Mouse (Mus musculus) naive thymus-derived CD4-positive, alpha-beta T cell, adult 5 months (primary cell): ENCODE results near the gene G6pd2. TPM values are rescaled to one million over a fixed set of nuclear protein-coding genes. Genes with fewer than 3 reads are reported as not detected.

Experiments used
- polyA plus RNA-seq: library from polyadenylated mRNA; unstranded; fragments of 100-300 nt; shearing (Covaris generic); gene quantifications from one replicate; pipeline ENCODE4 v1.2.1, GENCODE M21; 2017

Gene G6pd2
- polyA plus RNA-seq = not detected

DNA sequence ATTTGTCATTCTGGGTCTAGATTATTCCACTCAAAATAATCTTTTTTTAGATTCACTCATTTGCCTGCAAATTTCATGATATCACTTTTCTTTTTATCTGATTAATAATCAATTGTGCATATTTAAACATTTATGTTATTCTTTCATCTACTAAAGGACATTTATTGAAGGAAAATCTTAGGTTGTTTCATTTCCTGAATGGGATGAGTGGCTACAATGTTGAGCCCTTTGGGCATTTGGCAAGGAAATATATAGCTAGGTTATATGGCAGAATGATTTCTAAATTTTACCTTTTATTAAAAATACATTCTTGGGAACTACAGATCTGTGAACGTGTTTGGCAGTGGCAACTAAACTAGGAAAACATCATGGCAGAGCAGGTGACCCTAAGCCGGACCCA is at the start of gene G6pd2:
Gene G6pd2 (plus strand): TSS at position 301 of the 400 bp plus-strand sequence.

